Mouse (Mus musculus) heart, postnatal 0 days (tissue): ENCODE data around the gene Epas1.

Source experiments
- CTCF ChIP-seq: IDR thresholded peaks from 2 replicates; pipeline ENCODE4 v1.5.1; 2016; ENCODE audit warnings: antibody characterized with exemption, control low read depth, low read depth
- EP300 ChIP-seq: IDR thresholded peaks from 2 replicates; pipeline ENCODE4 v1.6.1; 2016; ENCODE audit warnings: antibody characterized with exemption, low read depth

- TF ChIP-seq CTCF (peak; percentile 29), EP300 (no peak)
Measured at GRCm38 (mm10) chr17:86803653-86804052, 50.2 kb downstream of the Epas1 start.
